Mouse (Mus musculus) liver, adult 2 months (tissue): ENCODE measurements at regions not wholly inside any gene's neighbourhood (a gene's known extent, or its start where the extent isn't known, plus 50 kb on each side); places are given as distances from the start of the nearest gene placed in this dataset.

Experiments used
- CTCF ChIP-seq: fragments of 200-500 bp; IDR thresholded peaks from 2 replicates; pipeline ENCODE4 v1.5.1; 2011; ENCODE audit warnings: low read depth, low read length, control low read depth
- POLR2A ChIP-seq: fragments of 200-500 bp; IDR thresholded peaks from 2 replicates; pipeline ENCODE4 v1.6.1; 2011; ENCODE audit warnings: low read length, control low read depth; ENCODE audit not compliant: insufficient read depth; ENCODE audit errors: extremely low read depth

- TF ChIP-seq CTCF (no peak), POLR2A (no peak)
These were observed 103.1 kb upstream of the Gm9747 start for GRCm38 (mm10) chr1:82129700-82130275.
